ENCODE assay signal across 8 mouse cellular contexts in the genomic region with DNA sequence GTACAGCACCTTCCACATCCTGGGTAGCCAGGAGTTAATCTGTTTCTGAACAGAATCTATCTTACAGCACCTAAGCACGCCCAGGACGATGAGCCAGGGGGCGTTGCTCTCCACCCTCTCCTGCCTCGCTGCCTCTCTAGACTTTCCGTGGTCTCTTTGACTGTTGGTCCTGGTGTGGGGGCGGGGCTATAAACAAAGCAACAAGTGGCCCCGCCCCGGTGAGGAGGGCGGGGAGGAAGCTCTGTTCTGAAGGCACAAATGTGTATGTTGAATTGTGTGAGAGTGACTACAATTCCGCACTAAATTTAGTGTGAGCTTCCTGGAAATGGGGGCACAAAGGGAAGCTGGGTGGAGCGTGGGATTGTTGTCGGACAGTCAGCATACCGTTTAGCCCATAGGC. TPM values are rescaled to one million over a fixed set of nuclear protein-coding genes. Genes with fewer than 3 reads are reported as not detected.
DNase-seq lines count a peak whose midpoint lies in the region; ATAC-seq and TF ChIP-seq lines count a peak whose summit lies in the region.

No protein-coding gene starts in this region.

- peak overlapping the region; percentile 47 for H3K4me3 ChIP-seq in ES-Bruce4 (ENCODE audit: low read depth, low read length)
- no peak overlapping the region for H3K4me3 ChIP-seq in forebrain, embryonic 16.5 days (replicated peaks; ENCODE audit: low read length)
- peak overlapping the region; percentile 21; the same call in 1 of the 2 replicates for H3K4me3 ChIP-seq in liver, embryonic 15.5 days (replicated peaks)
- no peak overlapping the region for H3K4me3 ChIP-seq in neural tube, embryonic 11.5 days (ENCODE audit: low read depth, low read length)

- no peaks in the 10 kb centered on the region for H3K9me3 ChIP-seq in ES-Bruce4 (replicated peaks; ENCODE audit: control insufficient read depth, insufficient read depth, low read length, poor library complexity, severe bottlenecking)
- H3K9me3 ChIP-seq in forebrain, embryonic 16.5 days (ENCODE audit: control insufficient read depth, low read length), result no peaks in the 10 kb centered on the region
- H3K9me3 ChIP-seq in liver, embryonic 15.5 days (replicated peaks), result no peaks in the 10 kb centered on the region
- H3K9me3 ChIP-seq in neural tube, embryonic 11.5 days (ENCODE audit: control insufficient read depth, low read length), result no peaks in the 10 kb centered on the region

- 17% methylated on average over 13 of the region's 13 CpGs for WGBS in forebrain, embryonic 16.5 days
- 4% methylated on average over 13 of the region's 13 CpGs for WGBS in liver, embryonic 15.5 days (ENCODE audit: insufficient replicate concordance)
- WGBS in neural tube, embryonic 11.5 days, result 16% methylated on average over 13 of the region's 13 CpGs

- no peaks in the 10 kb centered on the region for H3K36me3 ChIP-seq in ES-Bruce4 (ENCODE audit: control insufficient read depth, insufficient read depth, low read length, poor library complexity, severe bottlenecking)
- H3K36me3 ChIP-seq in forebrain, embryonic 16.5 days (ENCODE audit: control insufficient read depth, insufficient read depth), result no peaks in the 10 kb centered on the region
- H3K36me3 ChIP-seq in liver, embryonic 15.5 days (replicated peaks), result peaks cover 13% of the 10 kb centered on the region
- H3K36me3 ChIP-seq in neural tube, embryonic 11.5 days (ENCODE audit: control insufficient read depth, insufficient read depth, low read length), result peaks cover 3% of the 10 kb centered on the region; the same call in 1 of the 2 replicates

- no peaks in the 10 kb centered on the region for H3K4me1 ChIP-seq in ES-Bruce4 (ENCODE audit: control insufficient read depth, insufficient read depth, low read length)
- H3K4me1 ChIP-seq in forebrain, embryonic 16.5 days (replicated peaks; ENCODE audit: control insufficient read depth, insufficient read depth, low read length), result 0 out of 2 replicates have a peak, but pooled peaks cover 4% of the 10 kb centered on the region
- peaks cover 17% of the 10 kb centered on the region for H3K4me1 ChIP-seq in liver, embryonic 15.5 days (replicated peaks)
- H3K4me1 ChIP-seq in neural tube, embryonic 11.5 days (ENCODE audit: control insufficient read depth, insufficient read depth, low read length), result no peaks in the 10 kb centered on the region; the same call in 1 of the 2 replicates

- no peak overlapping the region for H3K27ac ChIP-seq in ES-Bruce4 (ENCODE audit: insufficient read depth, low read length)
- H3K27ac ChIP-seq in forebrain, embryonic 16.5 days (ENCODE audit: low read length), result no peak overlapping the region
- peak overlapping the region; percentile 51; the same call in 1 of the 2 replicates for H3K27ac ChIP-seq in liver, embryonic 15.5 days (replicated peaks)
- H3K27ac ChIP-seq in neural tube, embryonic 11.5 days (ENCODE audit: low read depth, low read length), result no peak overlapping the region

- peak; percentile 82 for DNase-seq in adrenal gland, postnatal 14 days
- peak; percentile 93 for DNase-seq in induced T-regulatory cell, adult 2 months (ENCODE audit: low read depth)
- DNase-seq in neural tube, embryonic 11.5 days (ENCODE audit: low spot score), result peak; percentile 73
- DNase-seq in thymus, postnatal 10 days (ENCODE audit: low spot score in 2 of 2), result peak; percentile 82 to 86
- DNase-seq in layer of hippocampus, adult 9-10 months (ENCODE audit: low spot score), result no peak

- H3K4me2 ChIP-seq in forebrain, embryonic 16.5 days (ENCODE audit: low read length), result peak overlapping the region; percentile 24; the same call in 1 of the 2 replicates
- peak overlapping the region; percentile 58 for H3K4me2 ChIP-seq in liver, embryonic 15.5 days
- H3K4me2 ChIP-seq in neural tube, embryonic 11.5 days (ENCODE audit: low read depth), result no peak overlapping the region

- TF ChIP-seq POLR2A in ES-Bruce4 (IDR thresholded peaks at IDR 0.05; ENCODE audit: insufficient read depth, low read length), result no peak

- no peak for ATAC-seq in forebrain, embryonic 16.5 days
- peak; percentile 83 for ATAC-seq in liver, embryonic 15.5 days (ENCODE audit: insufficient read depth)
- no peak for ATAC-seq in neural tube, embryonic 11.5 days (ENCODE audit: insufficient read depth, low FRiP score, low TSS enrichment)

- peak; percentile 64 for TF ChIP-seq CTCF in ES-Bruce4 (IDR thresholded peaks at IDR 0.05; ENCODE audit: low read depth, low read length)

- no peak overlapping the region for H3K9ac ChIP-seq in ES-Bruce4 (ENCODE audit: low read depth, poor library complexity, severe bottlenecking)
- no peak overlapping the region for H3K9ac ChIP-seq in forebrain, embryonic 16.5 days (replicated peaks; ENCODE audit: low read depth, low read length)
- no peak overlapping the region for H3K9ac ChIP-seq in liver, embryonic 15.5 days
- H3K9ac ChIP-seq in neural tube, embryonic 11.5 days (ENCODE audit: low read length), result 0 out of 2 replicates have a peak overlapping the region, but pooled peaks have one; percentile 4

- no peaks in the 10 kb centered on the region for H3K27me3 ChIP-seq in ES-Bruce4 (ENCODE audit: control insufficient read depth, insufficient read depth, low read length, poor library complexity, severe bottlenecking)
- H3K27me3 ChIP-seq in forebrain, embryonic 16.5 days (replicated peaks; ENCODE audit: control insufficient read depth, insufficient read depth, low read length), result no peaks in the 10 kb centered on the region
- no peaks in the 10 kb centered on the region for H3K27me3 ChIP-seq in liver, embryonic 15.5 days
- no peaks in the 10 kb centered on the region for H3K27me3 ChIP-seq in neural tube, embryonic 11.5 days (ENCODE audit: control insufficient read depth, insufficient read depth, low read length)

- TF ChIP-seq EP300 in ES-Bruce4 (IDR thresholded peaks at IDR 0.05; ENCODE audit: insufficient read depth, low read depth, low read length), result peak; percentile 65

RNA-seq across cellular contexts. Expression of a gene that starts 30.1 kb away (rescaled TPM):
- 18.5 and 21.7 TPM in 2 replicates for polyA plus RNA-seq in ES-Bruce4 (2011; ENCODE audit: insufficient read depth, insufficient read length, low read depth, missing spikeins)
- total RNA-seq in adrenal gland, postnatal 14 days (2021), result 87.2 and 88.6 TPM in 2 replicates
- polyA plus RNA-seq in forebrain, embryonic 16.5 days (2015; fragmentation: Nextera tagmentation; extraction: Ambion mirVana), result 18.6 and 19.7 TPM in 2 replicates
- 4.9 and 5.7 TPM in 2 replicates for polyA plus RNA-seq in liver, embryonic 15.5 days (2015; fragmentation: Nextera tagmentation; extraction: Ambion mirVana)
- polyA plus RNA-seq in neural tube, embryonic 11.5 days (2014; fragmentation: Nextera tagmentation; extraction: Ambion mirVana), result 21.9 and 22.4 TPM in 2 replicates

Comparison
In these comparisons a context has a peak if more than half of its experiments do, and no peak if none do; other contexts are left out.
1. H3K4me3 ChIP-seq: peak in ES-Bruce4 (single experiment) and liver, embryonic 15.5 days (single experiment); none in forebrain, embryonic 16.5 days (single experiment) and neural tube, embryonic 11.5 days (single experiment).